Mouse (Mus musculus): Measurements from ENCODE around the gene Gm11563.

GRCm38 (mm10) chr11:99614796-99615363, 43.9 kb downstream of the Gm11563 start, which contains the start of gene Krtap2-4:
- no peak for TF ChIP-seq CTCF (IDR thresholded peaks at IDR 0.05; ENCODE audit: extremely low read depth, insufficient read length, insufficient replicate concordance, low read depth, low read length)
- no peak for TF ChIP-seq POLR2A (IDR thresholded peaks at IDR 0.05; ENCODE audit: low read depth, low read length)

Data from small intestine, adult 2 months (tissue).